Mouse (Mus musculus) C2C12 (cell line): Measurements from ENCODE around the gene Zbtb8os.

Experiments used
- CEBPB ChIP-seq: IDR thresholded peaks from one replicate; pipeline ENCODE4 v1.6.1; 2011; ENCODE audit warnings: low read depth, mild to moderate bottlenecking, control low read depth, moderate library complexity
- CTCF ChIP-seq: IDR thresholded peaks from one replicate; pipeline ENCODE4 v1.5.1; 2011; ENCODE audit not compliant: control insufficient read depth, insufficient read depth, insufficient read length
- MAX ChIP-seq: IDR thresholded peaks from one replicate; pipeline ENCODE4 v1.6.1; 2011; ENCODE audit warnings: mild to moderate bottlenecking, control low read depth
- MYOD1 ChIP-seq: IDR thresholded peaks from one replicate; pipeline ENCODE4 v1.6.1; 2011; ENCODE audit warnings: low read depth; ENCODE audit not compliant: control insufficient read depth, insufficient read length
- MYOG ChIP-seq: IDR thresholded peaks from one replicate; pipeline ENCODE4 v1.6.1; 2011; ENCODE audit not compliant: control insufficient read depth, insufficient read length; ENCODE audit errors: extremely low read depth
- USF1 ChIP-seq: IDR thresholded peaks from one replicate; pipeline ENCODE4 v1.6.1; 2011; ENCODE audit warnings: low read depth, mild to moderate bottlenecking, control low read depth, moderate library complexity

GRCm38 (mm10) chr4:129303816-129304215 is 31.7 kb upstream of the Zbtb8os start:
- no peak for TF ChIP-seq CTCF
- no peak for TF ChIP-seq MAX
- TF ChIP-seq MYOG: no peak
- no peak for TF ChIP-seq USF1
- TF ChIP-seq CEBPB: no peak
- no peak for TF ChIP-seq MYOD1
